Mouse (Mus musculus) liver, embryonic 16.5 days (tissue): Measurements from ENCODE around the gene Gm19402. TPM values are rescaled to one million over a fixed set of nuclear protein-coding genes. Genes with fewer than 3 reads are reported as not detected.

ENCODE experiments used
- ATAC-seq: fragments of 200-750 bp; cut with Nextera tagmentation; 2 replicates; pipeline ENCODE4 v1.8.0; 2017; ENCODE audit warnings: low read depth, mild to moderate bottlenecking, moderate number of reproducible peaks, moderate library complexity
- H3K27ac ChIP-seq: fragments of 300-500 bp; sonication (generic); 2 replicates; pipeline ENCODE4 v1.5.1; 2014; ENCODE audit warnings: mild to moderate bottlenecking, low read length
- H3K27me3 ChIP-seq: fragments of 300-500 bp; sonication (generic); 2 replicates; pipeline ENCODE4 v1.6.1; 2014; ENCODE audit warnings: low read depth, low read length, mixed read lengths; ENCODE audit not compliant: control insufficient read depth, insufficient read depth
- H3K36me3 ChIP-seq: fragments of 300-500 bp; sonication (generic); 2 replicates; pipeline ENCODE4 v1.6.1; 2014; ENCODE audit warnings: mild to moderate bottlenecking; ENCODE audit not compliant: control insufficient read depth, insufficient read depth
- H3K4me1 ChIP-seq: fragments of 300-500 bp; sonication (generic); 2 replicates; pipeline ENCODE4 v1.6.1; 2014; ENCODE audit warnings: low read depth, low read length, mixed read lengths; ENCODE audit not compliant: control insufficient read depth
- H3K4me2 ChIP-seq: fragments of 300-500 bp; sonication (generic); 2 replicates; pipeline ENCODE4 v1.6.1; 2014; ENCODE audit warnings: low read depth, low read length, mixed read lengths
- H3K4me3 ChIP-seq: fragments of 300-500 bp; sonication (generic); 2 replicates; pipeline ENCODE4 v1.5.1; 2014; ENCODE audit warnings: low read depth, mild to moderate bottlenecking, low read length
- H3K9ac ChIP-seq: fragments of 300-500 bp; sonication (generic); 2 replicates; pipeline ENCODE4 v1.6.1; 2014; ENCODE audit warnings: low read depth, low read length
- H3K9me3 ChIP-seq: fragments of 300-500 bp; sonication (generic); replicated peaks from 2 replicates; pipeline ENCODE4 v1.6.1; 2016; ENCODE audit warnings: low read length; ENCODE audit not compliant: control insufficient read depth
- WGBS: fragments of 180-500 bp; shearing (Covaris S2); extraction: QIAGEN DNeasy Blood & Tissue Kit; methylation state at CpG from one replicate; pipeline ENCODE4 v1.1.7; 2014; ENCODE audit not compliant: insufficient replicate concordance; 5-methylcytosine and 5-hydroxymethylcytosine counted together
- microRNA counts: library from miRNA; unstranded; fragments of <30 nt; microRNA quantifications from one replicate; lab custom pipeline; 2016
- microRNA-seq: library from miRNA; unstranded; fragments of <30 nt; microRNA quantifications from one replicate; pipeline ENCODE4, GENCODE M21; 2016
- polyA plus RNA-seq: library from polyadenylated mRNA; unstranded; fragments of >200 nt; fragmentation: Nextera tagmentation; extraction: Ambion mirVana; gene quantifications from 2 replicates; pipeline ENCODE4 v1.2.1, GENCODE M21; 2015

The Gm19402 gene
- polyA plus RNA-seq, 1 experiment from 2014 or later: not detected

GRCm38 (mm10) chr10:77647901-77648300 lies 42.7 kb downstream of the Gm19402 start:
- Histone ChIP-seq H3K4me2 (no peak overlapping the region), H3K9me3 (no peaks in the 10 kb centered on the region), H3K36me3 (peaks cover 21% of the 10 kb centered on the region), H3K4me3 (no peak overlapping the region), H3K4me1 (no peaks in the 10 kb centered on the region), H3K27ac (no peak overlapping the region), H3K27me3 (no peaks in the 10 kb centered on the region), H3K9ac (no peak overlapping the region)
- 73% methylated on average over 8 of the region's 8 CpGs for WGBS
- ATAC-seq: no peak

DNA sequence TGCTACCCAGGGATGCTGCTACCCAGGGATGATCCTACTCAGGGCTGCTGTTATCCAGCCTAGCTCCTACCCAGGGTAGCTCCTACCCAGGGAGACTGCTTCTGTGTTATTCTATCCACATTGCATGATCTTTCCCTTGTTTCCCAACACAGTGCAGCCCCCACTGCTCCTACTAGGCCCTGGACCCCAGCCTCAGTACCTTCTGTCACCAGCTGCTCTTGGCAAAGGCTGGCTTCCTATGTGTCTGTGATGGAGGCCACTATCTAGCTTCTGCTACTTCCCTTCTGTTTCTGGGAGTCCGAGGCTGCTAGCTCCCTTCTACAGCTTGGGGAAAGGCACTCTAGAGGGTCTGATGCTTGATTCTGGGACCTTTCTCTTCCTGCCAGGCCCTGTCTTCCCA lies 43.1 kb downstream of the Gm19402 start:
- Histone ChIP-seq H3K4me3 (no peak overlapping the region), H3K27ac (no peak overlapping the region), H3K9ac (no peak overlapping the region), H3K4me2 (no peak overlapping the region), H3K9me3 (no peaks in the 10 kb centered on the region), H3K4me1 (no peaks in the 10 kb centered on the region), H3K27me3 (no peaks in the 10 kb centered on the region), H3K36me3 (peaks cover 21% of the 10 kb centered on the region)
- WGBS: 33% methylated on average over 1 of the region's 1 CpGs
- ATAC-seq: no peak

GRCm38 (mm10) chr10:77645571-77645970 lies 45.0 kb downstream of the Gm19402 start:
- 76% methylated on average over 5 of the region's 5 CpGs for WGBS

GRCm38 (mm10) chr10:77643160-77643559 lies 47.4 kb downstream of the Gm19402 start:
- H3K9ac ChIP-seq: no peak overlapping the region
- WGBS: 56% methylated on average over 7 of the region's 7 CpGs
- no peak for ATAC-seq
- H3K4me3 ChIP-seq: no peak overlapping the region
- no peak overlapping the region for H3K27ac ChIP-seq
- no peak overlapping the region for H3K4me2 ChIP-seq
- no peaks in the 10 kb centered on the region for H3K27me3 ChIP-seq
- no peaks in the 10 kb centered on the region for H3K4me1 ChIP-seq
- no peaks in the 10 kb centered on the region for H3K9me3 ChIP-seq
- H3K36me3 ChIP-seq: peaks cover 27% of the 10 kb centered on the region

More at GRCm38 (mm10) chr10:77645571-77645970, 45.0 kb downstream of the Gm19402 start:
- no peak for ATAC-seq
- Histone ChIP-seq H3K36me3 (peaks cover 27% of the 10 kb centered on the region), H3K27me3 (no peaks in the 10 kb centered on the region), H3K4me3 (no peak overlapping the region), H3K27ac (no peak overlapping the region), H3K4me1 (no peaks in the 10 kb centered on the region), H3K4me2 (no peak overlapping the region), H3K9ac (no peak overlapping the region), H3K9me3 (no peaks in the 10 kb centered on the region)

MicroRNA genes within 50 kb of the gene (microRNA counts, 519-probe panel; counts per million panel counts)
- 594 counts per million, percentile 2 among the panel's probes with 10 or more counts for microRNA mmu-miR-1930 (lab: Ali Mortazavi, UCI)

Small RNA genes lying within 50 kb of the gene (microRNA-seq; reads per million reads assigned to microRNA genes)
- 8.6 reads per million, percentile 25 among the genes with 10 or more reads in this experiment for gene Mir1930

Other genes starting within 250 kb of the Gm19402 start
- gene Fam207a, start 175.0 kb downstream of the Gm19402 start, polyA plus RNA-seq: 12.1 and 13.8 TPM in 2 replicates
- gene Itgb2, start 160.5 kb downstream of the Gm19402 start, polyA plus RNA-seq: 18.2 and 20.6 TPM in 2 replicates
- 87.3 and 94.5 TPM in 2 replicates for gene Pttg1ip, start 109.0 kb downstream of the Gm19402 start, polyA plus RNA-seq
- 82.3 and 92.2 TPM in 2 replicates for gene Sumo3, start 84.7 kb downstream of the Gm19402 start, polyA plus RNA-seq
- gene Gm49325, start 84.6 kb downstream of the Gm19402 start, polyA plus RNA-seq: 0.61 TPM in 1 of 2 replicates, not detected in the other
- 43.7 and 46.3 TPM in 2 replicates for gene Ube2g2, start 68.5 kb downstream of the Gm19402 start, polyA plus RNA-seq
- 0.05 TPM in 1 of 2 replicates, not detected in the other for gene Tspear, start 4.2 kb downstream of the Gm19402 start, polyA plus RNA-seq
- gene Gm9508, start 6.5 kb upstream of the Gm19402 start, polyA plus RNA-seq: not detected in 2 replicates
- not detected in 2 replicates for gene Gm10272, start 15.9 kb upstream of the Gm19402 start, polyA plus RNA-seq
- not detected in 2 replicates for gene Gm10024, start 20.7 kb upstream of the Gm19402 start, polyA plus RNA-seq
- gene Gm10142, start 25.1 kb upstream of the Gm19402 start, polyA plus RNA-seq: not detected in 2 replicates
- gene Krtap12-1, start 29.8 kb upstream of the Gm19402 start, polyA plus RNA-seq: not detected in 2 replicates
- gene Gm10100, start 35.7 kb upstream of the Gm19402 start, polyA plus RNA-seq: not detected in 2 replicates
- not detected in 2 replicates for gene Gm18596, start 51.9 kb upstream of the Gm19402 start, polyA plus RNA-seq
- not detected in 2 replicates for gene Gm9736, start 60.6 kb upstream of the Gm19402 start, polyA plus RNA-seq
- not detected in 2 replicates for gene Gm3233, start 68.9 kb upstream of the Gm19402 start, polyA plus RNA-seq
- gene Gm3238, start 80.6 kb upstream of the Gm19402 start, polyA plus RNA-seq: not detected in 2 replicates
- gene Gm7138, start 86.2 kb upstream of the Gm19402 start, polyA plus RNA-seq: not detected in 2 replicates
- not detected in 2 replicates for gene Gm3250, start 91.8 kb upstream of the Gm19402 start, polyA plus RNA-seq
- not detected in 2 replicates for gene Gm7137, start 97.4 kb upstream of the Gm19402 start, polyA plus RNA-seq
- not detected in 2 replicates for gene Gm9639, start 104.3 kb upstream of the Gm19402 start, polyA plus RNA-seq
- gene Gm19668, start 108.4 kb upstream of the Gm19402 start, polyA plus RNA-seq: not detected in 2 replicates
- gene Gm9507, start 121.1 kb upstream of the Gm19402 start, polyA plus RNA-seq: not detected in 2 replicates
- gene Gm2696, start 123.9 kb upstream of the Gm19402 start, polyA plus RNA-seq: not detected in 2 replicates
- gene Krtap10-4, start 136.3 kb upstream of the Gm19402 start, polyA plus RNA-seq: not detected in 2 replicates
- gene Krtap10-10, start 145.2 kb upstream of the Gm19402 start, polyA plus RNA-seq: not detected in 2 replicates
- gene Gm36176, start 156.0 kb upstream of the Gm19402 start, polyA plus RNA-seq: not detected in 2 replicates
- gene Gm10318, start 162.1 kb upstream of the Gm19402 start, polyA plus RNA-seq: not detected in 2 replicates
- not detected in 2 replicates for gene Gm3285, start 171.2 kb upstream of the Gm19402 start, polyA plus RNA-seq
- 16.5 and 18.6 TPM in 2 replicates for gene Lrrc3, start 211.8 kb upstream of the Gm19402 start, polyA plus RNA-seq